Mouse (Mus musculus): ENCODE measurements at regions not wholly inside any gene's neighbourhood (a gene's known extent, or its start where the extent isn't known, plus 50 kb on each side); places are given as distances from the start of the nearest gene placed in this dataset.

GRCm38 (mm10) chr8:93689832-93690471 lies 119.8 kb upstream of the Gnao1 start:
- no peaks in the 10 kb centered on the region for H3K4me1 ChIP-seq (ENCODE audit: control insufficient read depth, insufficient read depth, low read length)
- no peaks in the 10 kb centered on the region for H3K27me3 ChIP-seq (replicated peaks; ENCODE audit: control insufficient read depth, insufficient read depth, low read length)
- H3K4me3 ChIP-seq (ENCODE audit: insufficient read depth, low read depth, low read length), result no peak overlapping the region
- WGBS, result 82% methylated on average over 4 of the region's 4 CpGs
- no peak for TF ChIP-seq POLR2A (IDR thresholded peaks at IDR 0.05; ENCODE audit: low read depth, low read length)
- TF ChIP-seq CTCF (conservative IDR thresholded peaks at IDR 0.05; ENCODE audit: insufficient read depth, insufficient read length, low read depth, low read length), result no peak
- H3K27ac ChIP-seq (ENCODE audit: insufficient read depth, low read depth, low read length), result no peak overlapping the region
- H3K36me3 ChIP-seq (ENCODE audit: control insufficient read depth, insufficient read depth, low read length), result no peaks in the 10 kb centered on the region
- no peak for DNase-seq

GRCm38 (mm10) chr8:93691375-93691774 lies 118.4 kb upstream of the Gnao1 start:
- H3K27ac ChIP-seq (ENCODE audit: insufficient read depth, low read depth, low read length), result no peak overlapping the region
- no peak overlapping the region for H3K4me3 ChIP-seq (ENCODE audit: insufficient read depth, low read depth, low read length)
- H3K4me1 ChIP-seq (ENCODE audit: control insufficient read depth, insufficient read depth, low read length), result no peaks in the 10 kb centered on the region
- 91% methylated on average over 2 of the region's 2 CpGs for WGBS
- no peak for DNase-seq
- H3K36me3 ChIP-seq (ENCODE audit: control insufficient read depth, insufficient read depth, low read length), result no peaks in the 10 kb centered on the region
- no peak for TF ChIP-seq POLR2A (IDR thresholded peaks at IDR 0.05; ENCODE audit: low read depth, low read length)
- no peak for TF ChIP-seq CTCF (conservative IDR thresholded peaks at IDR 0.05; ENCODE audit: insufficient read depth, insufficient read length, low read depth, low read length)
- no peaks in the 10 kb centered on the region for H3K27me3 ChIP-seq (replicated peaks; ENCODE audit: control insufficient read depth, insufficient read depth, low read length)

GRCm38 (mm10) chr8:93691826-93692225 lies 117.9 kb upstream of the Gnao1 start:
- Histone ChIP-seq H3K27ac (ENCODE audit: insufficient read depth, low read depth, low read length) (no peak overlapping the region), H3K4me1 (ENCODE audit: control insufficient read depth, insufficient read depth, low read length) (no peaks in the 10 kb centered on the region), H3K36me3 (ENCODE audit: control insufficient read depth, insufficient read depth, low read length) (no peaks in the 10 kb centered on the region), H3K4me3 (ENCODE audit: insufficient read depth, low read depth, low read length) (no peak overlapping the region), H3K27me3 (replicated peaks; ENCODE audit: control insufficient read depth, insufficient read depth, low read length) (no peaks in the 10 kb centered on the region)
- TF ChIP-seq CTCF (conservative IDR thresholded peaks at IDR 0.05; ENCODE audit: insufficient read depth, insufficient read length, low read depth, low read length) (no peak), POLR2A (IDR thresholded peaks at IDR 0.05; ENCODE audit: low read depth, low read length) (no peak)
- DNase-seq, result no peak
- WGBS, result 62% methylated on average over 2 of the region's 2 CpGs

GRCm38 (mm10) chr8:93697206-93697605 lies 112.6 kb upstream of the Gnao1 start:
- 45% methylated on average over 7 of the region's 7 CpGs for WGBS
- Histone ChIP-seq H3K27ac (ENCODE audit: insufficient read depth, low read depth, low read length) (no peak overlapping the region), H3K4me3 (ENCODE audit: insufficient read depth, low read depth, low read length) (no peak overlapping the region), H3K36me3 (ENCODE audit: control insufficient read depth, insufficient read depth, low read length) (no peaks in the 10 kb centered on the region), H3K4me1 (ENCODE audit: control insufficient read depth, insufficient read depth, low read length) (no peaks in the 10 kb centered on the region), H3K27me3 (replicated peaks; ENCODE audit: control insufficient read depth, insufficient read depth, low read length) (no peaks in the 10 kb centered on the region)
- TF ChIP-seq CTCF (conservative IDR thresholded peaks at IDR 0.05; ENCODE audit: insufficient read depth, insufficient read length, low read depth, low read length) (no peak), POLR2A (IDR thresholded peaks at IDR 0.05; ENCODE audit: low read depth, low read length) (no peak)
- no peak for DNase-seq

GRCm38 (mm10) chr8:93698508-93698907 lies 111.3 kb upstream of the Gnao1 start:
- no peak overlapping the region for H3K4me3 ChIP-seq (ENCODE audit: insufficient read depth, low read depth, low read length)
- WGBS, result 82% methylated on average over 3 of the region's 3 CpGs
- H3K27ac ChIP-seq (ENCODE audit: insufficient read depth, low read depth, low read length), result no peak overlapping the region
- DNase-seq, result no peak
- H3K27me3 ChIP-seq (replicated peaks; ENCODE audit: control insufficient read depth, insufficient read depth, low read length), result no peaks in the 10 kb centered on the region
- TF ChIP-seq CTCF (conservative IDR thresholded peaks at IDR 0.05; ENCODE audit: insufficient read depth, insufficient read length, low read depth, low read length) (no peak), POLR2A (IDR thresholded peaks at IDR 0.05; ENCODE audit: low read depth, low read length) (no peak)
- no peaks in the 10 kb centered on the region for H3K4me1 ChIP-seq (ENCODE audit: control insufficient read depth, insufficient read depth, low read length)
- H3K36me3 ChIP-seq (ENCODE audit: control insufficient read depth, insufficient read depth, low read length), result no peaks in the 10 kb centered on the region

GRCm38 (mm10) chr8:93701391-93701790 lies 108.4 kb upstream of the Gnao1 start:
- TF ChIP-seq CTCF (conservative IDR thresholded peaks at IDR 0.05; ENCODE audit: insufficient read depth, insufficient read length, low read depth, low read length), result no peak
- no peak for TF ChIP-seq POLR2A (IDR thresholded peaks at IDR 0.05; ENCODE audit: low read depth, low read length)
- Histone ChIP-seq H3K27me3 (replicated peaks; ENCODE audit: control insufficient read depth, insufficient read depth, low read length) (no peaks in the 10 kb centered on the region), H3K27ac (ENCODE audit: insufficient read depth, low read depth, low read length) (no peak overlapping the region), H3K4me1 (ENCODE audit: control insufficient read depth, insufficient read depth, low read length) (no peaks in the 10 kb centered on the region), H3K36me3 (ENCODE audit: control insufficient read depth, insufficient read depth, low read length) (no peaks in the 10 kb centered on the region), H3K4me3 (ENCODE audit: insufficient read depth, low read depth, low read length) (no peak overlapping the region)
- no peak for DNase-seq
- 74% methylated on average over 3 of the region's 3 CpGs for WGBS

GRCm38 (mm10) chr8:93712066-93712706 lies 97.6 kb upstream of the Gnao1 start:
- Histone ChIP-seq H3K4me3 (ENCODE audit: insufficient read depth, low read depth, low read length) (no peak overlapping the region), H3K27me3 (replicated peaks; ENCODE audit: control insufficient read depth, insufficient read depth, low read length) (no peaks in the 10 kb centered on the region), H3K36me3 (ENCODE audit: control insufficient read depth, insufficient read depth, low read length) (no peaks in the 10 kb centered on the region), H3K27ac (ENCODE audit: insufficient read depth, low read depth, low read length) (no peak overlapping the region), H3K4me1 (ENCODE audit: control insufficient read depth, insufficient read depth, low read length) (no peaks in the 10 kb centered on the region)
- DNase-seq, result no peak
- WGBS, result 90% methylated on average over 3 of the region's 3 CpGs
- TF ChIP-seq POLR2A (IDR thresholded peaks at IDR 0.05; ENCODE audit: low read depth, low read length) (no peak), CTCF (conservative IDR thresholded peaks at IDR 0.05; ENCODE audit: insufficient read depth, insufficient read length, low read depth, low read length) (no peak)
